Mouse (Mus musculus) layer of hippocampus, adult 18-20 months (tissue): ENCODE data around the gene Gm11034. TPM values are rescaled to one million over a fixed set of nuclear protein-coding genes. Genes with fewer than 3 reads are reported as not detected.
A peak's percentile ranks its signal among the peaks of the same experiment; 100 is the strongest.

Source experiments
- DNase-seq, 2 experiments: peaks; one replicate each; pipeline ENCODE4 v3.0.0; 2022; ENCODE audit warnings: low spot score in 2 of 2
- long read RNA-seq: library from polyadenylated mRNA; stranded (forward); transcript quantifications from one replicate; pipeline ENCODE4 v2.0.0, GENCODE M21; 2021
- total RNA-seq, 2 experiments: library from RNA; stranded (reverse); gene quantifications; 2 replicates each; pipeline ENCODE4 v1.2.3; 2021

Gene Gm11034
- total RNA-seq, result not detected
- long read RNA-seq, result 0 reads

DNA sequence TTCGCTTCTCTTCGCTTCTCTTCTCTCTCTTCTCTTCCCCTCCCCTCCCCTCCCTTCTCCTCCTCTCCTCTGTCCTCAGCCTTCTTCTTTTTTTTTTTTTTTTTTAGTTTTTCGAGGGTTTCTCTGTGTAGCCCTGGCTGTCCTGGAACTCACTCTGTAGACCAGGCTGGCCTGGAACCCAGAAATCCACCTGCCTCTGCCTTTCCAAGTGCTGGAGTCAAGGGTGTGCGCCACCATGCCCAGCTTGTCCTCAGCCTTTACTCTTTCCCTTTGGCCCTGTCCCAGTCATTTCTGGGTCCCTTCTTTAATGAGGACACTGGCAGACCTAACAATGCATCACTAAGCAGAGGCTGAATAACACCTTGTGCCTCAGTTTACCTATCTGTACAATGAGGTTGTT is at the start of gene Gm11034:
Gene Gm11034, minus strand, starts transcription at position 101 of the 400 bp plus-strand sequence.
- no peak for DNase-seq

GRCm38 (mm10) chr8:72262756-72263155 is 49.3 kb upstream of the Gm11034 start:
- DNase-seq, result no peak

GRCm38 (mm10) chr8:72261872-72262271 is 48.4 kb upstream of the Gm11034 start:
- no peak for DNase-seq

GRCm38 (mm10) chr8:72261431-72261830 is 48.0 kb upstream of the Gm11034 start:
- no peak for DNase-seq

- no peak for DNase-seq
Measured at GRCm38 (mm10) chr8:72261019-72261418, 47.6 kb upstream of the Gm11034 start.

DNA sequence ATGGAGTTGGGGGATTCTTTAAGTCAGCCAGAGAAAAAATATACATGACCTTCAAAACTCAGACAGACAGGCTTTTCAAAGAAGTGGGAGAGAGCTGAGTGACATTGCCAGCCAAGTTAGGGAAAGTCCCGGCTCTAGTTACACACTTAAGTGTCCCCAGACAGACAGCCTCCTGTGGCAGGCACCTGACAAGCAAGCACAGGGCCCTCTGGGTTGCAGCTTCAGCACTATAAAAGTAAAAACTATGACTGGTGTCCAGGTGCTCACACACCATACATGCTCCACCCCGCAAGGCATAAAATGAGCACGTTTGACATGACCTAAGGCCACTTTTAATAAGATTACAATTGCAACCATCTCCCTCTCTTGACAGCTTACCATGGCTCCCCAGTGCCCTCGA is 47.1 kb upstream of the Gm11034 start:
- DNase-seq, result no peak

- no peak for DNase-seq
Measured at GRCm38 (mm10) chr8:72259862-72260261, 46.4 kb upstream of the Gm11034 start.

DNA sequence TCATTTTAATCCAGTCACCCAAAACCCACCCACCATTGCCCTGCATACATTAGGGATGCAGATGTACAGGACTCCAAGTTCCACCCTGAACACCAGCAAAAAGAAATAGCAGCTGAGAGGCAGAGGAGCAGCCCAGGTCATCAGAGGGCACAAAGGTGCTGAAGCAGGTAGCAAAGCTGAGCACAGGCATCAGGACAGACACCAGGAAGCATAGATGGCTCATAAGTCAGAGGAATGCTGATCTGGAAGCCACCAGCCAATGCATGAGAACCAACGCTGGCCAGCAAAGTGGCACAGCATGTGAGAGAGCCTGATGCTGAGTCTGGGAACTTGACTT is 44.4 kb upstream of the Gm11034 start:
- no peak for DNase-seq

DNA sequence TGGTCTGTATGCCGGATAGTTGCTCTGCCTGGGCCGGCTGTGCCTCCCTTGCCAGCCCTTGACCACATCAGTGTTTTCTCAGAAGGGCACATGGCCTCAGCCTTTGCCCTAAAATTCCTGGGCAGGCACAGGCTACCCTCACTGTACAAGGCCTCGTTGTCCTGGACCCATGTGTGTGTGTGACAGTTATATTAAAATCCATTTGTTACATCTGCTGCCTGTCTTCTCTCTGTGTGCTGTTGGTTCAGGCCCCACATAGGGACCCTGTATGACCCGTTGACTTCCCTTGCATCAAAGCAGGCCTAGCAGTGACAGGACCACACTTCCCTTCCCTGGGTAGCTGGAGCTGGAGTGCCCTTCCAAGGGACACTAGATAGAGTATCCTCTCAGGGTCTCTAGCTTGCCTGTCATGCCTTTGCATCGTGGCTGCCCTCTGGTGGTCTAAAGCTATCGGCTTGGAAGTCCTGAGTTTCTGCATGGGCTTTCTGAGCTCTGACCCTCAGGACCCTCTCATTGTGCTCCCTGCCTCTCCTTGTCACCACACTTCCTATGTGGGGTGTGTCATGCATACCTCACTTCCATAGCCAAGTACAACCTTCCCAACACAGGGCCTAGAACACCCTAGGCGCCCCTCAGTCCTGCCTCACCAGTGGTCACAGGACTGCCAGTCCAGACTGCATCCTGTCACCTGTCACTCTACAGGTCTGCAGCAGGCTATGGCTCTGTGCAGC is 43.9 kb upstream of the Gm11034 start:
- DNase-seq, result peak in 1 of 2 experiments; percentile 41

- DNase-seq, result no peak
Measured at GRCm38 (mm10) chr8:72244610-72245009, 31.2 kb upstream of the Gm11034 start.

- DNase-seq, result no peak
Measured at GRCm38 (mm10) chr8:72242226-72242625, 28.8 kb upstream of the Gm11034 start.

DNA sequence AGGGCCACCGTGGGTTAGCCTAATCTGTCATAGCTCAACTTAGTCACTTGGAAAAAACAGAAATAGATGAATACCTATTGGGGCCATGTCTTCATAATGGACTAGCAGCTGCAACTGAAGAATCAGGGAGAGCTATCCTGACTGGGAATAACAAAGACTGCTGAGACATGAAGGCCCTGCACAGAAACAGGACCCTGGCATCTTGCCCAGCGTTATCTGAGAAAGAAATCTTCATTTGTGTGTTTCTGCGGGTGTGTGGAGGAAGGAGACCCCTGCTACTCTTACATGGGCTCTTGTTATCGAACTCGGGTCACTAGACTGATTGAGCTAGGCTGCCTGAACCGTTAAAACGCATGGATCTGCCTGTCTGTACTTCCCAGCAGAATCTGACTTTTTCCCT is 27.5 kb upstream of the Gm11034 start:
- DNase-seq, result no peak

DNA sequence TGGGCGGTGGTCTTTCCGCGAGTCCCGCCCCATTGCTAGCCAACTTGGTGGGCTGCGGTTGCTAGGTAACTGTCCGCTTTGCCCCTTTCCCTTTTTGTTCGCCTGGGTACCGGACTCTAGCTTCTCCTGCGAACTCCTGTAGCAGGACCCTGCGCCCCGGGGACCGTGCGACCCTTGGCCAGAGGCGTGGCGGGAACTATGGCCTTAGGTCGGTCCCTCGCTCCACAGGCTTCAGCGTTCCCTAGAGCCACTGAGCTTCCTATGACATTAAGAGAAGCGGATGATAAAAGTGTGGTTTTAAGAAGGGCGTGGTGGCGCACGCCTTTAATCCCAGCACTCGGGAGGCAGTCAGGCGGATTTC is 26.9 kb upstream of the Gm11034 start:
- DNase-seq, result no peak

DNA sequence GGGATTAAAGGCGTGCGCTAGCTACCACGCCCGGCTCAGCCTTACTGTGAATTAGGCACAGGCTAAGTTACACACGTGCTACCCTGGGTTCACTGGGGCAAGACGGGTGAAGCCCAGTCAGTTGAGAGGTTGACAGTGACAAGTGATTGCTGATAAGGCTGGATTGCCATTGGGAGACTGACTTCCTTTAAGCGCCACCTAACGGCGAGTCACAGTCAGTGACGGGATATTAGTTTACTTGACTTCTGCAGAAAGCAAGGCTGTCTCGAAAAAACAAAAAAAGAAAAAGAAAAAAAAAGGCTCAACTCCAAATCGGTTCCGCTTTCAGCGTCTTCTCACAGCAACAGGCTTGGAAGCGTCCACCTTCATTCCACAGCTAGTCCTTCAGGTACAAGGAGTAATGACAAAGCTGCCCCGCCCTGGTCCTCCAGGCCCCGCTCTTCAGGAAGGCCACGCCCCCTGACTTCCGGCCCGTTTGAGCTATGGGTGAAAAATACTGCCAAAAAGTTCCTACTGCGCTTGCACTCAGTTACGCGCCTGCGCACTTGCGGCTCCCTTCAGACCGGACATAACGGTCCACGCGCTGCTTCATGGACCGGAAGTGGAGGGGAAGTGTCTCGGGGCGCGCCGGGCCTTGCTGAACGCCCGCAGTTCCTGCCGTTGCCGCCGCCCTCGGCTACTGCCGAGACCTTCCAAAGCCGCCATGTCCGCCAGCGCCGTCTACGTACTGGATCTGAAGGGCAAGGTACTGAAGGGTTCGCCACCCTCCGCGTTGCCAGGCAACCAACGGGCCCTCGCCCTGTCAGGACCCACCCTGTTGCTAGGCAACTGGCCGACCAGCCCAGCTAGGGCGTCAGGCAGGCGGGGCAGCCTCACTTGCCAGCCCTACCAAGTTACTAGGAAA is 26.3 kb upstream of the Gm11034 start, which contains the start of gene Ap1m1:
Gene Ap1m1, plus strand, starts transcription at position 520 of the 904 bp plus-strand sequence.
- DNase-seq, result peak; percentile 96 to 98

DNA sequence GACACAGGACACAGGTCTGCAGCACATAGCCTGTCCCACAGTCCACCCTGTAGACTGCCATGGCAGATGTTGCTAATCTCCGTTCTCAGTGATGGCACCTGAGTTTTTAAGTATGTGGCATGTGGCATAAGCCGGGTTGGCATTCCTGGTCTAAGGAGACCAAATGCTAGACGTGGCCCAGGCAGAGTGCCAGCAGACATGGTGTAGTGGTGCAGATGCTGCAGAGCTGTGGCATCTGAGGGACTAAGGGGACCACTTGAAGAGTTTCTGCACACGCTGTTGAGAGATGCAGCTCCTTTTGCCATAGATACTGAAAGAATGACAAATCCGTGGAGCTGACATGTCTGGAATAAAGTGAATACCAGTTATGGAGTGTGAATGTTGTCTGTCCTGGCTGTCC is 9.2 kb upstream of the Gm11034 start:
- DNase-seq, result no peak

GRCm38 (mm10) chr8:72220758-72221157 is 7.3 kb upstream of the Gm11034 start:
- DNase-seq, result no peak

DNA sequence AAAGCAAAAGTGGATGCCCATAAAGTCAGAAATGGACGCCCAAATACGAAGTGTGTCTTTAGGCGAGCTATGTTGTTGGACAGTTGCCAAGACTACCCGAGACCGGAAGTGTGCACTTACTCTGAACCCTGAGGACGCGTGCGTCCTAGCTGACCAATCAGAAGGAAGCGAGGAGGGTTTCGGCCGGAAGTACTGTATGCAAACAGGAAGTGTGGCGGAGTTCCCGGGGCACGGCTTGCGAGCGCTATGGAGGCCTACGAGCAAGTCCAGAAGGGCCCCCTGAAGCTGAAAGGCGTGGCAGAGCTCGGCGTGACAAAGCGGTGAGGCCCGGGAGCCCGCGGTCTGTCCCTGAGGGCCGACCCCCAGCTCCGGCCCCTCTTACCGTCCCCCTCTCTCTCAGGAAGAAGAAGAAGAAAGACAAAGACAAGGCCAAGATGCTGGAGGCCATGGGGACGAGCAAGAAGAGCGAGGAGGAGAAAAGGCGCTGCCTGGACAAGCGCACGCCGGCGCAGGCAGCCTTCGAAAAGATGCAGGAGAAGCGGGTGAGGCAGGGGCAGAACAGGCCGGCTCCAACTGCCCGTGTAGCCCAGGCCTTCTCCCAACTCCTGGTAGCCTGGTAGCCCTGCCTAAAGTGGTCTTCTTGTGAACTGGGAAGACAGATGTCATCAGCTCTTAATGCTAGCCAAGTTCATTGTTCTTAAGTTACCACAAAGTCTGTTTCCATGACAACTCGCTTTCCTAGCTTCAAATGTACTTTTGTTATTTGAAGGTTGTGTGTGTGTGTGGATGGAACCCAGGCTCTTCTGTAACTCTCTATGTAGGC is 6.3 kb upstream of the Gm11034 start, which contains the start of gene Fam32a:
Gene Fam32a, plus strand, starts transcription at position 190 of the 823 bp plus-strand sequence.
- DNase-seq, result peak; percentile 83 to 93

DNA sequence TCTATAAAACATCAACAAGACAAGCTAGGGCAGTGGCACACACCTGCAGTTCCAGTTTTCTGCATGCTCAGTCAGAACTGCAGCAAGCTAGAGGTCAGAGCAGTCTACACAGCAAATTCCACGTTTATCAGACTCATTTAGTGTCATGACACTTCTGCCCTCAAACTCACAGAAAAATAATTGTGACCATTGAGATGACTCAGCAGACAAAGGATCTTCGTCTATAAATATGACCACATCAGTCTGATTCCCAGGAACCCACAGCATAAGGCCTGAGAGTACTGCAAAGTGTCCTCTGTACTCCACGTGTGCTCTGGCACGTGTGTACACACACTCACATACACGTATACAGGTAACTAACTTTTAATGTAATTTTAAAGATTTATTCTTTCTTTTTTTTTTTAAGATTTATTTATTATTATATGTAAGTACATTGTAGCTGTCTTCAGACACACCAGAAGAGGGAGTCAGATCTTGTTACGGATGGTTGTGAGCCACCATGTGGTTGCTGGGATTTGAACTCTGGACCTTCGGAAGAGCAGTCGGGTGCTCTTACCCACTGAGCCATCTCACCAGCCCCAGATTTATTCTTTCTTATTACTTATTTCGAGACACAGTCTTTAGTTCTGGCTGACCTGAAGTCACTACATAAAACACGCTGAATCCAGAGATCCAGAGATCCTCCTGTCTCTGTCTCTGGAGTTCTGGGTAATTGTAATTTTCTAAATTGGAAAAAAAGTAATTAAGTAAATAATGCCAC is 5.5 kb upstream of the Gm11034 start:
- DNase-seq, result no peak

- no peak for DNase-seq
Measured at GRCm38 (mm10) chr8:72215871-72216270, 2.4 kb upstream of the Gm11034 start.

GRCm38 (mm10) chr8:72215060-72215459 is 1.6 kb upstream of the Gm11034 start:
- no peak for DNase-seq

DNA sequence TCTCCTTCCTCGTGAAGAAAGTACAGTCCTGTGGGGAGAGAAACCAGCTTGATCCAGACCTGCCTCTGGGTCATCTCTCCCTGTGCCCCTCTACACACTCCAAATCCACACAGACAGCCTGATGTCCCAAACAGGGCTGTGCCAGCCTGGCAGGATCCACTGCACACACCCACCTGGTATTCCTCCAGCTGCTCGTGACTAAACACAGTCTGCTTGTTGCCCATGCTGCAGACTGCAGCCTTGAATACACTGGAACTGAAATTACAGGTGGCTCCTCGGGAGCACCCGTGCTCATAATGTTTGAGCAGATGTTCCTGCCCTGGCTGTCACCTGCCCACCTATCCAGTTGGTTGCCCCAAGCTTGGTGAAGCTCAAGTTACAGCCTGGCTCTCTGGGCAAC is 685 bp downstream of the Gm11034 start, which contains the start of gene Cib3:
Gene Cib3, minus strand, starts transcription at position 87 of the 400 bp plus-strand sequence.
- peak in 1 of 2 experiments; percentile 12 for DNase-seq
